Mouse (Mus musculus) forebrain, embryonic 12.5 days (tissue): ENCODE measurements around the gene Snrk. TPM values are rescaled to one million over a fixed set of nuclear protein-coding genes. Genes with fewer than 3 reads are reported as not detected.

Experiments used
- polyA plus RNA-seq: library from polyadenylated mRNA; unstranded; fragments of >200 nt; fragmentation: Nextera tagmentation; extraction: Ambion mirVana; gene quantifications from 2 replicates; pipeline ENCODE4 v1.2.1, GENCODE M21; 2016

Snrk gene
- polyA plus RNA-seq, 1 experiment from 2014 or later = 51.1 TPM

Other genes with a start within 250 kb of the Snrk start
- 0.89 and 1.2 TPM in 2 replicates for gene Ackr2, start 218.9 kb upstream of the Snrk start, polyA plus RNA-seq
- not detected in 2 replicates for gene Cyp8b1, start 201.0 kb upstream of the Snrk start, polyA plus RNA-seq
- gene Fam198a, start 166.3 kb upstream of the Snrk start, polyA plus RNA-seq = 1.2 and 1.3 TPM in 2 replicates
- gene Pomgnt2, start 120.2 kb upstream of the Snrk start, polyA plus RNA-seq = 14.0 and 15.2 TPM in 2 replicates
- gene Ano10, start 177.2 kb downstream of the Snrk start, polyA plus RNA-seq = 36.4 and 37.0 TPM in 2 replicates
- gene Abhd5, start 234.3 kb downstream of the Snrk start, polyA plus RNA-seq = 17.6 and 18.5 TPM in 2 replicates